Mouse (Mus musculus) forebrain, embryonic 11.5 days (tissue): Measurements from ENCODE around the gene Rbm25. TPM values are rescaled to one million over a fixed set of nuclear protein-coding genes. Genes with fewer than 3 reads are reported as not detected.
"Not testable (repeated sequence)": the region's sequence is repeated elsewhere in the genome, so short reads cannot be mapped to it uniquely, and the experiment has no call there.

Experiments used
- ATAC-seq: fragments of 200-750 bp; cut with Nextera tagmentation; replicated peaks from 2 replicates; pipeline ENCODE4 v1.8.0; 2017; ENCODE audit warnings: moderate TSS enrichment; ENCODE audit not compliant: low FRiP score
- DNase-seq: peaks from one replicate; pipeline ENCODE4 v3.0.0-alpha.2; 2017; ENCODE audit warnings: low spot score
- H3K27ac ChIP-seq: fragments of 300-500 bp; sonication (generic); 2 replicates; pipeline ENCODE4 v1.5.1; 2014; ENCODE audit warnings: low read depth, low read length
- H3K27me3 ChIP-seq: fragments of 300-500 bp; sonication (generic); 2 replicates; pipeline ENCODE4 v1.6.1; 2014; ENCODE audit warnings: mild to moderate bottlenecking, low read length, mixed read lengths; ENCODE audit not compliant: control insufficient read depth, insufficient read depth
- H3K36me3 ChIP-seq: fragments of 300-500 bp; sonication (generic); 2 replicates; pipeline ENCODE4 v1.6.1; 2014; ENCODE audit warnings: mild to moderate bottlenecking, low read length, moderate library complexity, mixed read lengths; ENCODE audit not compliant: control insufficient read depth, insufficient read depth
- H3K4me1 ChIP-seq: fragments of 300-500 bp; sonication (generic); replicated peaks from 2 replicates; pipeline ENCODE4 v1.6.1; 2014; ENCODE audit warnings: low read length, mixed read lengths; ENCODE audit not compliant: control insufficient read depth, insufficient read depth
- H3K4me2 ChIP-seq: fragments of 300-500 bp; sonication (generic); 2 replicates; pipeline ENCODE4 v1.6.1; 2014; ENCODE audit warnings: low read depth, mild to moderate bottlenecking, low read length, moderate library complexity, mixed read lengths; ENCODE audit not compliant: severe bottlenecking
- H3K4me3 ChIP-seq: fragments of 300-500 bp; sonication (generic); 2 replicates; pipeline ENCODE4 v1.5.1; 2014; ENCODE audit warnings: low read depth, low read length
- H3K9ac ChIP-seq: fragments of 300-500 bp; sonication (generic); 2 replicates; pipeline ENCODE4 v1.6.1; 2014; ENCODE audit warnings: low read length
- H3K9me3 ChIP-seq: fragments of 300-500 bp; sonication (generic); 2 replicates; pipeline ENCODE4 v1.6.1; 2016; ENCODE audit warnings: low read length, mixed read lengths; ENCODE audit not compliant: control insufficient read depth
- WGBS: fragments of 180-500 bp; shearing (Covaris S2); extraction: QIAGEN DNeasy Blood & Tissue Kit; methylation state at CpG from one replicate; pipeline ENCODE4 v1.1.7; 2014; 5-methylcytosine and 5-hydroxymethylcytosine counted together
- polyA plus RNA-seq: library from polyadenylated mRNA; unstranded; fragments of >200 nt; fragmentation: Nextera tagmentation; extraction: Ambion mirVana; gene quantifications from 2 replicates; pipeline ENCODE4 v1.2.1, GENCODE M21; 2014

The Rbm25 gene
- polyA plus RNA-seq, 1 experiment from 2014 or later, result 298 TPM

DNA sequence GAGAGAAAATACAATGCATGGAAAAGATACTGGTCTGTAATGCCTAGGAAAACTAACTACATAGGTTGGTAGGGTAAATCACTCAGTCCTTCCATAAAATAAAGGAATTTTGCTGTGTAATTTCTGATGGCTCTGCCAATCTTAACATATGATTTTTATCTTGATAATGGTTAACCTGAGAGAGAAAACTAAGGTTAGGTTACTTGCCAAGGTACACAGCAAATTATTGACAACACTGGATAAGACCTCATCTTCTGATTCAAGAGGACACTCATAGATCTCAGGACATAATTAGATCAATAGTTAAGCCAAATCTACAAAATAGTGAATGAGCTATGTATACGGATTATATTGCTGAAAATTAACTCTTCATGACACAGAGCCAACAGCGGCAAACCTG, 33.2 kb upstream of the Rbm25 start:
- H3K4me1 ChIP-seq, result no peaks in the 10 kb centered on the region; the same call in 1 of the 2 replicates
- no peak for DNase-seq
- H3K9ac ChIP-seq, result no peak overlapping the region
- H3K27me3 ChIP-seq, result no peaks in the 10 kb centered on the region
- H3K9me3 ChIP-seq, result no peaks in the 10 kb centered on the region
- H3K27ac ChIP-seq, result no peak overlapping the region
- no peak overlapping the region for H3K4me3 ChIP-seq
- no peak overlapping the region for H3K4me2 ChIP-seq
- WGBS, result 80% methylated on average over 2 of the region's 2 CpGs
- peaks cover 4% of the 10 kb centered on the region; the same call in 1 of the 2 replicates for H3K36me3 ChIP-seq
- no peak for ATAC-seq

- no peaks in the 10 kb centered on the region for H3K36me3 ChIP-seq
- no peak overlapping the region for H3K9ac ChIP-seq
- no peak overlapping the region for H3K4me3 ChIP-seq
- 93% methylated on average over 5 of the region's 5 CpGs for WGBS
- H3K4me2 ChIP-seq, result no peak overlapping the region
- H3K27me3 ChIP-seq, result no peaks in the 10 kb centered on the region
- ATAC-seq, result no peak
- no peak overlapping the region for H3K27ac ChIP-seq
- no peak for DNase-seq
- H3K4me1 ChIP-seq, result no peaks in the 10 kb centered on the region
- H3K9me3 ChIP-seq, result no peaks in the 10 kb centered on the region
Measured at GRCm38 (mm10) chr12:83602285-83602684, 28.8 kb upstream of the Rbm25 start.

DNA sequence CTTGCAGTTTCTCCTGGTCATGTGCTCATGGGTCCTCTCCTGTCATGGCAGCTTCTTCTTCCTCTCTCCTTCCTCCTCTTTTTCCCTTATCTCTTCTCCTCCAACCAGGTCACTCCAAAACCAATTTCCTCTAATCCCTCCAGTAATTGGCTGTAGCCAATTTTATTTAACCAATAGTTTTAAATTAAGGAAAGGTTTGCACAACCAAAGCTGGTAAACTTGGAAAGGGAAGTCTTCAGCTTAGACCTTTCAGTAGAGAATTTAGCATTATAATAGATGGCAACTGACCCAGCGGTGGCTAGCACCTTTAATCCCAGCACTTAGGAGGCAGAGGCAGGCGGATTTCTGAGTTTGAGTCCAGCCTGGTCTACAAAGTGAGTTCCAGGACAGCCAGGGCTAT, 24.6 kb upstream of the Rbm25 start:
- not testable (repeated sequence) for H3K36me3 ChIP-seq, H3K4me1 ChIP-seq, H3K9me3 ChIP-seq, H3K27me3 ChIP-seq, H3K9ac ChIP-seq, H3K27ac ChIP-seq, DNase-seq, H3K4me3 ChIP-seq, ATAC-seq, H3K4me2 ChIP-seq
- 92% methylated on average over 2 of the region's 2 CpGs for WGBS

DNA sequence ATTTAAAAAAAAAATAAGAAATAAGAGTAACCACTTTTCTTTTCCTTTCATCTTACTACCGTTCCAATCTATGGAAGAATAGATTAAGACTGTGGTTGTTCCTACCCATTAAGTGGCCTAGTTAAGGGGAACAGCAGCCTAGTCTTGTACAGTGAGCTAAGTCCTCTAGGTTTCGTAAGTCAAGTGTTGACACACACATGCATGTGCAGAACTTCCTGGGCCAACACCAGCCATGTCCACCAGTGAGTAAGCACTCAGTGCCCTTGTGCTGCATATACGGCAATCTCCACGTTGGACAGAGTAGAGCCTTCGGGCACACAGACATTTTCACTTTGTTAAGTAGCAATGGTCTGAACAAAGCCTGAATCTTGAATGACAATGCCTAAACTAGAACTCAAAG, 13.8 kb upstream of the Rbm25 start:
- no peak overlapping the region for H3K4me2 ChIP-seq
- H3K9ac ChIP-seq, result no peak overlapping the region
- no peaks in the 10 kb centered on the region for H3K4me1 ChIP-seq
- H3K27me3 ChIP-seq, result no peaks in the 10 kb centered on the region
- H3K9me3 ChIP-seq, result no peaks in the 10 kb centered on the region
- DNase-seq (no peak), ATAC-seq (no peak)
- H3K4me3 ChIP-seq, result no peak overlapping the region
- H3K36me3 ChIP-seq, result no peaks in the 10 kb centered on the region
- WGBS, result 97% methylated on average over 5 of the region's 5 CpGs
- H3K27ac ChIP-seq, result no peak overlapping the region

GRCm38 (mm10) chr12:83618981-83619380, 12.1 kb upstream of the Rbm25 start:
- 80% methylated on average over 2 of the region's 2 CpGs for WGBS
- Histone ChIP-seq H3K9me3 (no peaks in the 10 kb centered on the region), H3K27me3 (no peaks in the 10 kb centered on the region), H3K4me2 (no peak overlapping the region), H3K4me3 (no peak overlapping the region), H3K9ac (no peak overlapping the region), H3K4me1 (no peaks in the 10 kb centered on the region), H3K27ac (no peak overlapping the region), H3K36me3 (no peaks in the 10 kb centered on the region)
- DNase-seq, result no peak
- no peak for ATAC-seq

DNA sequence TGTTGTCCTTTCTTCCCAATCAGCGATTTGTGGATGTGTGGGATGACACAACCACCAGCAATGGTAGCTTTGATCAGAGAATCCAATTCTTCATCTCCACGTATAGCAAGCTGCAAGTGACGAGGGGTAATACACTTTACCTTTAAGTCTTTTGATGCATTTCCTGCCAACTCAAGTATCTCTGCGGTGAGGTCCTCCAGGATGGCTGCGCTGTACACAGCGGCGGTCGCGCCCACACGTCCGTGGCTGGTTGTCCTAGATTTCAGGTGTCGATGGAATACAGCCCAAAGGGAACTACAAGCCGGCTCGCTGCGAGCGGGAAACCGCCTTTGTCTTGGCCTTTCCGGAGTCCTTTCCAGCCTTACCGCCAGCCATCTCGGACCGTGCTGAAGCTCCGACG, 10.3 kb upstream of the Rbm25 start:
- ATAC-seq, H3K4me2 ChIP-seq, DNase-seq, H3K27me3 ChIP-seq, H3K4me3 ChIP-seq, H3K9me3 ChIP-seq, H3K4me1 ChIP-seq, H3K27ac ChIP-seq, H3K36me3 ChIP-seq, H3K9ac ChIP-seq: not testable (repeated sequence)
- WGBS, result 62% methylated on average over 23 of the region's 23 CpGs

DNA sequence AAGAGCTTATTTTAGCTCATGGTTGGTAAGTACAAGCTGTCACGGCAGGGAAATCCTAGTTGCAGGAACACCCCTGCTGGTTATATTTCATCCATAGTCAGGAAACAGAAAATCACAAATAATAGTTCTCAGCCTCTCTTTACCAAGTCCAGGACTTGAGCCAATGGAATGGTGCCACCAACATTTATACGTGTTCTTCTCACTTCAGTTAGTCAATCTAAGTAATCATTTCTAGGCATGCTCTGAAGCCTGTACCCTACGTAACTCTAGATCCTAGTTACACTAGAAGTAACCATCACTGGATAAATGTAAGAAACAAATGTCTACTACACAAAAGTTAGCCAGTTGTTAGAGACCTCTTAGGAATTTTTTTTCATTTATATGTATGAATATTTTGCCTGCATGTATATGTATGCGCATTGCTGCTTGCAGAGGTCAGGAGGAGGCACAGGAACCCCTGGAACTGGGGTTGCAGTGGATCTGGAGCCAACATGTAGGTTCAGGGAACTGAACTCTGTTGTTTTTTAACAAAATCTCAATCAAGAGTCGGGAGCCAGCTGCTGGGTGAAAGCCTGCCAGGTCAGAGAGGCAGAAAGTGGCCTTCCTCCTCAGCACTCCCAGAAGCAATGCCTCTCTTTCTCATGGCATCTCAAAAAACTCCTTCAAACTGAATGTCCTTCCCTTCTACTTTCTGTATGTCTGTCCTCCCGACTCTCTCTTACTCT, 8.8 kb upstream of the Rbm25 start:
- no peak for DNase-seq
- no peak overlapping the region for H3K9ac ChIP-seq
- no peaks in the 10 kb centered on the region for H3K36me3 ChIP-seq
- no peaks in the 10 kb centered on the region for H3K9me3 ChIP-seq
- WGBS, result 81% methylated on average over 6 of the region's 6 CpGs
- H3K4me3 ChIP-seq, result no peak overlapping the region
- ATAC-seq, result no peak
- no peak overlapping the region for H3K27ac ChIP-seq
- H3K4me1 ChIP-seq, result no peaks in the 10 kb centered on the region
- H3K27me3 ChIP-seq, result no peaks in the 10 kb centered on the region
- no peak overlapping the region for H3K4me2 ChIP-seq

GRCm38 (mm10) chr12:83624321-83624720, 6.7 kb upstream of the Rbm25 start:
- whole genome bisulfite sequencing, result 82% methylated on average over 1 of the region's 1 CpGs
- no peak overlapping the region for H3K4me2 ChIP-seq
- H3K4me1 ChIP-seq, result no peaks in the 10 kb centered on the region
- H3K9me3 ChIP-seq, result no peaks in the 10 kb centered on the region
- no peak for DNase-seq
- H3K27me3 ChIP-seq, result no peaks in the 10 kb centered on the region
- no peaks in the 10 kb centered on the region for H3K36me3 ChIP-seq
- H3K4me3 ChIP-seq, result no peak overlapping the region
- no peak overlapping the region for H3K9ac ChIP-seq
- ATAC-seq, result no peak
- no peak overlapping the region for H3K27ac ChIP-seq
